Mouse (Mus musculus): ENCODE results near the gene Phf21a.

Phf21a gene

DNA sequence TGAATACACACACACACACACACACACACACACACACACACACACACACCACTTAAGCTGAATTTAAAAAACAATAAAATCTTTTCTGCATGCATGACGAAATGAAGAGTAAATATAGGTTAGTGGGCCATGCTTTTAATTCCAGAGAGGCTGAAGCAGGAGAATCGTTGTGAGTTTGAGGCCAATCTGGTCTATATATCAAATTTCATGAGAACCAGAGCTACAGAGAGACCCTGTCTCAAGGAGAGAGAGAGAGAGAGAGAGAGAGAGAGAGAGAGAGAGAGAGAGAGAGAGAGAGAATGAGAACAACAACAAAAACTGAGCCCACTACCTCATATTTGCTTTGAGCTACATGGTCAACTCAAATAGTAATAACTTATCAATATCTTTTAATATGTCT is at the start of gene Phf21a:
Phf21a (plus strand) TSS at position 301 of the 400 bp plus-strand sequence.
- DNase-seq, result no peak

DNA sequence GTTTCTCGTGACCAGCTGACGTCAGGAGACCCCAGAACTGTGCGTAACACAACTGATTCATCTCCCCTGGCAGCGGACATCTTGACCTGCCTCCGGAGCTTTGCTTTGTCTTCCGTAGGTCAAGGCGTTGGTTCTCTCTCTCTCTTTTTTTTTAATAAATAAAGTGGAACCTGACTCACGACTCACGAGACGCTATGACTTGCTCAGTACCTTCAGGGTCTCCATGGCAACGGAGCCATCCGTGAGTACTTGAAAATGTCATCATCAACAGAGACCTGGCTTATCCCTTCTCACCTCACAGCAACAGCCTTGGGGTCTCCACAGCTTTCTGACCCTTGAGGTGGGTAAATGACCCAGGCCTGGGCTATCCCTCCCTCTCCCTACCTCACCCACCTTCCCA is 49.6 kb upstream of the Phf21a start:
- no peak for DNase-seq

DNA sequence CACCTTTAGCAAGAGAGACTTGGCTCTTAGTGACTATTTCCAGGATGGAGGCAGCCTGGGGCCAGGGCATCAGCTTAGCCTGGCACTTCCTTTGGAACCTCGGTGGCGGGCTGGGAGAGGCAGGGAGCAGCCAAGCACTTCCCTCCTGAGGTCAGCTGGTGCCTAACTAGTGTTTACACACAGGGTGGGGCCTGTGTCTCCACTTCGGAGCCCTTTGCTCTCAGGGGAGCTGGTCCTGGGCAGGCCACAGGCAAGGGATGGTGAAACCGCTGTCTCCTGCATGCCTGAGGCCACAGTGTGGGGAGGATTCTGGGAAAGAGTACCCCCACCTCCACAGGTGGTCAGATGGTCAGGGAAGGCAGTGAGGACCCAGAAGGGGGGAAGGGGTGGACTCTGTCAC is 45.3 kb upstream of the Phf21a start:
- no peak for DNase-seq

DNA sequence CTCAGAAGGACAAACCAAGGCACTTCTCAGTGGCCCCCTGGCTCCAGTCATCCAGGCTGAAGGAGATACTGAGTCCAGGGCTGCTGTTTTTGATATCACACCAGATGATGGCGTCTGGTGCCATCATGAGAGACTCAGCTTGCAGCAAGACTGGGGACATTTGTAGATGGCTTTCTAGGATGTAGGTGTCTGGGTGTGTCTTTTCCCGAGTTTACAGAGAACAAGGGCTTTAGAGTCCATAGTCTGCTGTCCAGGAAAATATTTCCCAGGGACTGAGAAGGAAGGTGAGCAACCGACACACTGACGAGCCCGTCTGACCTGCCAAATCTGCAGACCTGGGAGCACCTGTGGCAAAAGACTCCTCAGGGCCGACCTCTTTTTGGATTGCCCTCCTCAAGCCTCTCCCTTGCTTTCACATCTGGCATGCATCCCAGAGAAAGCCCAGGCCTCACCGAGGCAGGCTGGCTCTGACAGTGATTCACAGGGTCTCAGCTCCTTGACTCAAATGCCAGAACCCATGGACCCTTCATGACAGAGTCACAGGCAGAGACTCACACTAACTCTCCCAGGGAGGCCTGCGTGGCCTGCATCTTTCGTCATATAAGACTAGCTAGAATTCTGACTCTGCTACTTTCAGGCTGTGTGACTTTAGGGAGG is 44.8 kb upstream of the Phf21a start:
- DNase-seq, result no peak

DNA sequence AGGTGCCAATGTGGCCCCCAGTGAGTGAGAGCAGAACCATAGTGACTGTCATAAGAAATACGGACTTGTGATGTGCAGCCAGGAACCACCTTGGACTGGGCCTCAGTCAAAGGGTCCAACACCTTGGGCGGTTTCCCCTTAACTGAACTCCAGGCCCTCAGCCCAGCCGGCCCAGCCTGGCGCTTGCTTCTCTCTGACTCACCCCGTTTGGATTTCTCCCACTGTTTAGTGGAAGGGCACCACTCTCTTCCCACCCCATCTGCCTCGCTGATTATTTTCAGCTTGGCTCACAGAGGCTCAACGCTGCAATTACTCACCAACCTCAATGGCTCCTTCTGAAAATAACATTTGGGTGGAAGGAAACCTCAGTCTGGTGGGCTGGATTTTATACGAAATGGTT is 40.7 kb upstream of the Phf21a start:
- DNase-seq, result no peak

DNA sequence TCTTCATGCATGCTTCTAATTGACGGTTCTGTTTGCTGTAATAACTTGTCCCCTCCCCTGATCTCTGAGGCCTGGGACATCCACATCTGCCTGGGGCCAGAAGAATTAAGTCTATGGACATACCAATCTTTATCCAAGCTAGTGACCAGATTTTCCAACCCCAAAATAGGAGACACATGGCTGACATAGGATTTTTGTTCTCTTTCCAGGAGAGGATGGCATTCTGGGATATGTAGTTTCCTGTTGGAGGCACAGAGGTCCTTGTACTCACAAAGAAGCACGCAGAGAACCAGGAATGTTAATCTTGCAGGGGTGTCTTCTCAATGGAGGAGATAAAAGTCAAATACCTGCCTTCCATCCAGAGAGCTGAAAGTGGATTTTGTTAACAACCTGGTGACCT is 40.2 kb upstream of the Phf21a start:
- DNase-seq, result no peak

DNA sequence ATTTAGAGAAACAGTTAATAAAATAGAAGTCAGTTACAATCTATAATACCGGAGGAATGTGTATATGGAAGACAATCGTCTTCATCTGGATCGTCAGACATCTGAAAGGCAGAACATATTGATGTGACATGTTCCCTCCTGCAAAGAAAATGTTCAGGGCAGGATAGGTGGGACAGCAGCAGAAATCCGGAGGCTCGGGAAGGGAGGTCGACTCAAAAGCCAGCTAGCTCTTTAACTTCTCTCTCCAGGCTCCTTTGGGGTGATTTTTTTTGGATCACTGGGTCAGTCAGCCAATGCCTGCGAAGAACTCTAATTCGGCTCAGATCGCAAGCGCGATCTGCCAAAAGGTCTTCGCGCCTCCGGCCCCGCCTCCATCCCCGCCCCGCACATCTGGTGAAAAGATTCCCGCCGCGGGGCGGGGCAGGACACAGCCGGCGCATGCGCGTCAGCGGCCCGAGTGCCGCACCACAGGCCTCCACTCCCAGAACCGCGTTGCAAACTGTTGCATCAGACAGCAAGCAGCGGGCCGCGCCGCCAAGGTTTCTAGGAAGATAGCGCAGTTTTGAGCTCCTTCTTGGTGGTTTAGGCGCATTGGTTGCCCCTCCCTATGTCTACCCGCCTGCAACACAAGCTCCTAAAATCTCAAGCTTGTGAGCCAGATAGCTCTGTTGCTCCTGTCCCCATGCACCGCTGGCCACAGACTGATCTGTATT is 37.7 kb upstream of the Phf21a start:
- peak; percentile 96 for DNase-seq

DNA sequence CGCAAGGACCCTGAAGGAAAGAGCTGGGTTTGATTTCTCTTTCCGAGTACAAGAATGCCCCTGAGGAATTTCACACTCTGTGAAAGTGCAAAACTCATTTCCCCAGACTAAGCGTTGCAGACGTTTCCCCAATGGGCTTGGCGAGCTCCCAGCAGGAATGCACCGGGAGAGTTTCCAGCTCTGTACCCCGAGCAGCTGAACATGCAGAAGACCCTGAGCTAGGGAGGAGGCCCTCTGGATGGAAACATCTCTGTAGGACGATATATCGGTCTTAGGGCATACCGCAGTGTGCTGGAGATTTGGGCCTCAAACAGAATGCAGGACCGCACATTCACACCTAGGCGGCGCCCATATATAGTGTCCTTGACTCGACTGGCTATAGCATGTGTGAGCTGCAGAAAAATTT is 37.1 kb upstream of the Phf21a start:
- DNase-seq, result peak; percentile 90

DNA sequence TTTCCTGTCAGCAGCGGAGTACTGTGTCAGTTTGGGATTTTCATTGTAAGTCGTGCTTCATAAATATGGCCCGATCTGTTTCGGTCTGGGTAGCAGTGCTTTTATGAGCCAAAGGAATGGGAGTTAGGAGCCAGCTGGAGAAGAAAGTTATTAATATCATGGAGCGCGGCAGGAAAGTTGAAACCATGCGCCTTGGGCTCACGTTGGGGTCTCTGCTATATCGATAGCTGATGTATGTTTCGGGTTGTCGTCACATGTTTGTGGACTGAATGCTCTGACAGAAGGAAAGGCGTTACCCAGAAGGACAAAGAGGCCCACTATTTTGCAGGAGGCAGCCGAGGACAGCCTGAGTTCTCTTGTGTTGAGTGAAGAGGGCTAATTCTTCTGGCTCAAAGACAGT is 36.2 kb upstream of the Phf21a start:
- no peak for DNase-seq

DNA sequence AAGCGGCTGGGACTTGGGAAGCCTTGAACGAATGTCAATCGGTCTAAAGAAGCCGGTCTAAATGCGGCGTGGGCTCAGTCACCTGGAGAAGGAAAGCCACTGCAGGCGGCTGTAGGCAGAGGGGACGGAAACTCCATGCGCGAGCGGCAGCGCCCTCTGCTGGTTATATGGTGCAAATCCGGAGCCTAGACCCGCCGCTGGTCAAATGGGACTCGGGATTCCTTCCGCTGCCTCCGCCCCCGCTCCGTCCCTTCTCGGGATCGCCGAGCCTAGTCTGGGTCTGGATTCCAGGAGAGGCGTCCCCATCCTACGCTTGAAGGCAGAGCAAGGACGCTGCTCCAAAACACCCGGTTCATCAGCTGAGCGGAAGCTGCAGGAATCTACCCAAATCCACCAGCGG is 34.4 kb upstream of the Phf21a start:
- peak; percentile 93 for DNase-seq

DNA sequence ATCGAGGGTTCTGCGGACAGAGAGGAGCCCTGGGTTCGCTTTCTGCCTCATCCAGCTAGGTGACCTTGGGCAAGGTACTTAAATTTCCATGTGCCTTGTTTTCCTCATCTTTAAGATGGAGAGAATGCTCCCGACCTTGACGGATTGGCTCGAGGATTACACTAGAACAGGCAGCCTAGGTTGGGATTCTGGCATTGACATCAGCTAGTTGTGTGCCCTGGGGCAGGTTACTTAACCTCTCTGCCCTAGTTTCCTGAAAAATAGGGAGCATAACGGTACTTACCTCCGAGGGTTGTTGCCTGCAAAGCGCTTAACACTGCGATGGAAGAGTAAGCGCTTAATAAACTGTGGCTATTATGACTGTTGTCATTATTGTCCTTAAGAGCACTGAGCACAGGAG is 34.0 kb upstream of the Phf21a start:
- DNase-seq, result no peak

DNA sequence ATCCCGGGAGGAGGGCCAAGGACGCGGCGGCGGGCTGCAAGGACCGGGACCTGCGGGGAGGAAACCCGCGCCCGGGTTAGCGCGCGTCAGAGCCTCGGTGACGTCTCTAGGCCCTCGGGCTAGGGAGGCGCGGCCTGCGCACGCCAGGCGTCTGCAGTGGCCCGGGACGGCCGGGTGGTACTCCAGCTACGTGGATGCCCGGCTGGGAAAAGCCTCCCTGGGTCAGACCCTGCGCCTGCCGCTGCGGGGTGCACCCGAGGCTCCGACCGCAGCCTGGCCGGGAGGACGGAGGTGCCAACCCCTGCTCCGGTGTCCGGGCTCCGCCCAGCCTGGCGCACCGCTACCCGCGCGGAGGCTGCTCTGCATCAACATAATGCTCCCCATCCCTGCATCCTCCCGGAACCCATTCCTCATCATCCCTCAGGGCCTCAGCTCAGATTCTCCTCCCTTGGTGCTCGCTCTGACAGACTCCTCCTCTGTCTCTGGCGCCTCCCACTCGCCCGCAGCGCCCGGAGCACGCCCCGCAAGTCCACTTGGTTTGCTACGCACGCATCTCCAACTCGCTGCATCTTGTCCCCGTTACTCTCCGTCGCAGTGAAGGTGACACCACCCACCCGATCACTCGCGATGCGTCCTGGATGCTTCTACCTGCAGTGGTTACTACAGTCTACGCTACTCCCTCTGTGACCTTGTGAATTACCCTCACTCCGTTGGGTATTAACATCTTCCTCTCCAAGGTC is 33.3 kb upstream of the Phf21a start:
- peak; percentile 82 for DNase-seq

DNA sequence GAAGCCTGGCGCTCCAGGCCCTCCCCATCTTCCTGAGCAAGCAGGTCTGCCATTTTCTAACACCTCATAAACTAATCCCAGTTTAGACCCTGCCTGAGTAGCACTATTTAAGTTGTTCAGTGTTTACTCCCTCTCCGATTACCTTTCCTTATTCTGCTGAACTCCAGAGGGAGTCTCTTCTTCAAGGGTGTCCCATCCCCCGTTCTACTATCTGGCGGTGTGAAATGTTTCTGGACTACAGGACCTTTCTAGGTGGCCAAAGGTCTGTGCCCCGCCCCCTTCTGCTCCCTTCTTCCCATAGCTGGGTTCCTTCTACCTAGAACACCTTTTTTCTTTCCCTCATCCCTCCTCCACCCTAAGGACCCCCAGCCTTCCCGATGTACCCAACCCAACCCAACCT is 32.6 kb upstream of the Phf21a start:
- DNase-seq, result no peak

DNA sequence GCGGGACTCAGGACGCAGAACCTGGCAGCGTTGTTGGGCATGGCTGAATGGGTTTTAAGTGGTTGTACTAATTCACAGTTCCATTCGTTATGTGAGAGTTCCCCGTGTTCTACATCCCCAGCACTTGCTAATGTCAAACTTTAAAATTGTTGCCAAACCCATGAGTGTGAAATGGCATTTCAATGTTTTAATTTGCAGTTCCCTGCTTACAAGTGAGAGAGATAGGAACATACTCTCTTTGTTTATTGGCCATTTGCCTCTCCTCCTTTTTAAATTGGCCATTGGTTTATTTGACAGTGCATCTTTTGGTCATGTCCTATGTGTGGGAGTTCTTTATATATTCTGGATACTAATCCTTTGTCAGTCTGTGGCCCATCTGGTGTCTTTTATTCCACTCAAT is 31.6 kb upstream of the Phf21a start:
- DNase-seq, result no peak

DNA sequence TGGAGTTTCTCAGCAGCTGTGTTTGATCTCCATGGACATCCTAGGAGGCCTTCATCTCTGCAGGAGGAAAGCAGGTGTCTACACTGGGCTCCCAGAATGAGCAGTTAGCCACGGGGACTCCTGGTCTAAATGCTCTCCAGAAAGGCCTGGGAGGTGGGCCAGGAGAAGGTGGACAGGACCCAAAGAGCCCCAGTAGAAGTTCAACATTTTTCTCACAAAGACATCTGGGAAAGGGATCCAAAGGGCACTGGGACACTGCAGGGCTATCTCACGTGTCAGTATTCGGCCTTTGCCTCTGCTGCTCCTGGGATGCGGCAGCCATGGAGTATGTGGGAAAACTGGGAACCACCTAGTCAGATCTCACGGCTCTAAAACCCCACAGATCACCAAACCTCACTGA is 29.8 kb upstream of the Phf21a start:
- DNase-seq, result no peak

DNA sequence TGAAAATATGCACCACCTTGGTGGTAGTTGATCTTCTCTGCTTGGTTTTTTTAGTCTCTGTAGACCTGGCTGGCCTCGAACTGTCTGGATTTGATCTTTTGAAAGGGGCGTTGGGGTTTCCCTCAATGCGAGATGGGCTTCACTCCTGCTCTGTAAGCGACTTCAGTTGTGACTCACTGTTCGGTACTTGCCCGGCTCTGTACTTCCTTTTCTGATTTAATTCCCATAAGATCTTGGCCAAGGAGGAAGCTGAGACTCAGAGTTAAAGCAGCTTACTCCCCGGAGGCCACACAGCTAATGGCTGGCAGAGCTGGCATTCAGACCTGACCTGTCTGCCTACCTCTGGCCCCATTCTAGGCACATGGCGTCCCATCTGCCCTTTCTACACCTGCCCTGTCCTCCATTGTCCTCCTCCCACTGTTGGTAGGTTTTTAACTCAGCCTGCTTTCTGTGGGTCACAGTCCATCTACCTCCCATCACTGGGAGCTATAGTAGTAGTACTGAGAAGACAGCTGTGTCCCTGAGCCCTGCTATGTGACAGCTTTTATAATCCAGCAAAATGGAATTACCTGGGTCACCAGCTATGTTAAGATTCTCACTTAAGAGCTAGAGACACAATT is 27.5 kb upstream of the Phf21a start:
- DNase-seq, result no peak

DNA sequence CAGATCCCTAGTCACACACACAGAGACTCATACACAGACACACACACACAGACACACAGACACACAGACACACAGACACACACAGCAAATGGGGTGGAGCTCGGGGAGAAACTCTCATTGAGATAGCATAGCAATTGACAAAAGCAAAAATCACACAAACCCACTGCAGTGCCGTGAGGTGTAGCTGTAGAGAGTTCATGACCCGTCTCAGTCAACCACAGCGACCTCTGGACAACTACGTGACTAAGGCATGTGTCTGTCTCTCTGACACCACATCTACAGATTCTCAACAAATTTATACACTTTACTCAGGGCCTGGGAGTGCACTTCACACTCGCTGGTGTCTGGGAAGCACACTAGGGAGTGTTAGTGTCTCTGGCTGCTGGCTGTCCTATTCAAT is 27.0 kb upstream of the Phf21a start:
- DNase-seq, result no peak

DNA sequence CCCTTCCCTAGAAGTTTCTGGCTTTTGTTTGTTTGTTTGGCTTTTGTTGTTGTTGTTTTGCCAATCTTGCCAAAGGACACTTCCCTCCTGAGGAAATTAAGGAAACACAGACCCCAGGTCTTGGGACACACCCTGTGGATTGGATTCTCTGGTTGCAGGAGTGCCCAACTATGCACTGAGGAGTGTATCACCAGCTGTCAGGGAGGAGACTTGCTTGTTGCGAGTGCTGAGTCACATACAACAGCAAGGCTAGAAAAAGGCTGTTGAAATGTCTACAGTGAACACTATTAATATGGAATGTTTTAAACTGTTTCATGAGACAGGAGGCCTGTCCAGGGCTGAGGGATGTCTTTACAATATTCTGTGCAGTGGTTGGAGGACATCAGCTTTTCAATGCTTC is 26.0 kb upstream of the Phf21a start:
- DNase-seq, result no peak

DNA sequence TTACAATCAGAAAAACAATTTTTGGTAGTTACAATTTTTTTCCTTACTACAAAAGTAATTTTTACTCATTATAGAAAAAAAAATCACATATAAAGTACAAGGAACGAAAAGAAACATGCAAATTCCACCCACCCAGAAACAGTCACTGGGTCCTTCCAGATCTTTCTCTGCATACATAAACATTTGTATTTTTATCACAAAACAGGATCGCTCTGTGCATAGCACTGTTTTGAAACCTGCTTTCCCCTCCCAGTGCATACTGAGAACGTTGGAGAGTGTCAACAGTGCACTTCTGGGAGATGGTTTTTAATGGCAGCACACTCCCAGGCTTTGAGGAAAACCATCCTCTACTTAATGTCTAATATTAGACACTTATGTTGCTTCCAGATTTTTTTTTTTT is 25.3 kb upstream of the Phf21a start:
- no peak for DNase-seq

DNA sequence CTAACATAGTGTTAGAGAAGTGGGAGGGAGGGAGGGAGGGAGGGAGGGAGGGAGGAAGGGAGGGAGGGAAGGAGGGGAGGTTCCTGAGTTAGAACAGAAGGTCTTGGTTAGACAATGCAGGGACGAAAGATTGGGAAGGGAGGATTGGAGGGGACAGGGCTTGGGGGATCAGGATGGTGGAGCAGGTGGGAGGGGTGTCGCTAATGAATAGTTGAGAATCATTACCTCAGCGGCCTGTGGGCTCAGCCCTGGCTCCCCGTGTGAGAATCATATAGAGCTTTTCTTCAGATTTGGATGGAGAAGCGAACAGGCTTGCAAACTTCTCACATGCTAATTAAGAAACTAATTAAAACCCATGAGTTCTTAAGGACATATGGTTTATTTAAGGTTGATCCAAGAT is 23.3 kb upstream of the Phf21a start:
- DNase-seq, result no peak

DNA sequence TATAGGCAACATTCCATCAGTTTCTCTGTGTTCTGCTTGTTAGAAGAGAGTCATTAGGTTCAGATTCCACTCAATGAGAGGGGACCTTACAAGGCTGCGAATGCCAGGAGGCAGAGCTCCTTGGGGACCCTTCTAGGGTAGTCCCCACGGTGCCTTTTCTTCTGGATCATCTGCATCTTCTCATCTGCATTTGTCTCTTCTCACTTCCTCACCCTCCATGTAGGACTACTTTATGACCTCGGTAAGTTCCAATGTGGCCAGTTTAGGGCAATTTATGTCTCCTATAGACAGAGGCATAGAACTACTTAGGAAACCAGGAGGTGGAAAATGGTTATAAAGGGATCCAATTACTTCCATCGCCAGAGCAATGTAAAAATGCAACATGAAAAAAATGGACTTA is 21.8 kb upstream of the Phf21a start:
- DNase-seq, result no peak

DNA sequence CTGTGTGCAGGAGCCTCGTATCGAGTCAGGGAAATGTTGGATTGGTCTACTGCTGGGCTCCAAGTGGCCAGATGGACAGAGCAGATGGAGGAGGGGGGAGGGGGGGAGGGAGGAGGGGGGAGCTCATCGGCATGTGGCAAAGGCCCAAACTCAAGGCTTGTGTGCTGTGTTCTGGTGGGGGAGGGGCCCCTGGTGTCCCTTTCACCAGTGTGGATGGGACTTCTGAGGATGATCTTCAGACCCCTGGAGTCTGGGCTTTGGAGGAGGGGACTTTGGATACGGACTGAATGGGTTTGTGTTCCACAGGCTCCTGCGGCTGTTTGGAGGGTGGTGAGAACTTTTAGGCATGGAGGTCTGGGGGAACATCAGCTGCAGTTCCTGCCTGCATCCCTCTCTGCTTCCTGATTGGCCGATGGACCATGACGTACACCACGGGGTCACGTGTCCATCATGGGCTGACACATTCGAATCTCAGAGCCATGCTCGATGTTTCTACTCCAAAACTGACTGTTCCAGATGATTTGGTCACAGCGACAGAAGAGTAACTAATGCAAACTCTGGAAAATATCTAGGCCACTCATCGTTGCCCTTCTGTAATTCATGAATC is 16.7 kb upstream of the Phf21a start:
- no peak for DNase-seq

DNA sequence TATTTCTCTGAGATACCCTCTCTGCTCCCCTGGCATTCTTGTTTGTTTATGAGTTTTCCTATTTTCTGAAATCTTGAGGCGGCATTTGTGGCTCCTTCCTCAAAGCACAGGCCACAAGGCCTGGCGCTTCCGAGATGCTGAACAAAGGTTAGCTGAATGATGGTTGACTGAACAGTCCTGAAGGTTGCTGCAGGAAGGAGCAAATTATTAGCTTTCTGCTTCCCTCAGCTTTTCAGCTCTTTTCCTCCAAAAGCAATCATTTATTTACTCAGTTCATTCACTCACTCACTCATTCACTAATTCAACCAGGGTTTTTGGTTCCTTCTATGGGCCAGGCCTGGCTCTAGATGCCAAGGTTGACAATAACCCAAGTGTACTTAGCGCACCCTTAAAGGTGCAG is 10.7 kb upstream of the Phf21a start:
- no peak for DNase-seq
